Mouse (Mus musculus) brain, embryonic 18.5 days (tissue): ENCODE data around the gene Cacna2d4.
"Not testable (repeated sequence)": the region's sequence is repeated elsewhere in the genome, so short reads cannot be mapped to it uniquely, and the experiment has no call there.

Source experiments
- DNase-seq: peaks from one replicate; pipeline ENCODE4 v3.0.0-alpha.2; 2012; ENCODE audit warnings: low read depth, low spot score

Cacna2d4 gene

DNA sequence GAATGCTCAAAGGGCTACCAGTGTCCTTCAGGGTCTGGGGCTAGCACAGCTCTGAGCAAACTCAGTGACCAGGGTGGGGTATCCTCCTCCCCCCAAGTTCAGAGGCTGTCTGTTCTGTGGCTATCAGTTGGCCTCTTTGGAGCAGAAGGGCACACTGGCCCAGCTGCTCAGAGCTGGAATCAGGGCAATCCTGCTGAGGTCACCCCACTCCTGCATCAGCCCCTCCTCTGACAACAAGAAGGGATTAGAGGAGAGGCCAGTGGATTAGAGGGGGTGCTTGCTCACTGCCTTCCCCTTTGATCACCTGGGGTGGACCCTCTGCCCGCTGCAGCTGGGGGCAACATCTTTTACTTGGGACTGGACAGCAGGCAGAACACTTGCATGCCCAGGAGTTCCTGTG, at the start of gene Cacna2d4:
Cacna2d4 (plus strand) TSS at position 286 of the 400 bp plus-strand sequence.
- no peak for DNase-seq

GRCm38 (mm10) chr6:119186658-119187057, 49.7 kb upstream of the Cacna2d4 start:
- DNase-seq: no peak

DNA sequence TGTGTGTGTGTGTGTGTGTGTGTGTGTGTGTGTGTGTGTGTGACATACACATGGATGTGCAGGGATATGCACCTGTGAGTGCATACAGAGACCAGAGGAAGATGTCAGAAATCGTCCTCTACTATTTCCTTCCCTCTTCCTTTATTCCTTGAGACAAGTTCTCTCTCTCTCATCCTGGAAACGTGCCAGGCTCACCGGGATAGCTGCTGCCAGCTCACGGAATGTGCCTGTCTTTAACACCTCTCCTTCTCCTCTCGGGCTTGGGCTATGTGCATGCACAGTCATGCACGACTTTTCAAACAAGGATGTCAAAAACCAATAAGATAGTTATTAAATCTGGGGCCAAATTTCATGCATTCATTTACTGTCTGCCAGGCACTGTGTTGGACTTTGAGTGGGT, 48.7 kb upstream of the Cacna2d4 start:
- no peak for DNase-seq

DNA sequence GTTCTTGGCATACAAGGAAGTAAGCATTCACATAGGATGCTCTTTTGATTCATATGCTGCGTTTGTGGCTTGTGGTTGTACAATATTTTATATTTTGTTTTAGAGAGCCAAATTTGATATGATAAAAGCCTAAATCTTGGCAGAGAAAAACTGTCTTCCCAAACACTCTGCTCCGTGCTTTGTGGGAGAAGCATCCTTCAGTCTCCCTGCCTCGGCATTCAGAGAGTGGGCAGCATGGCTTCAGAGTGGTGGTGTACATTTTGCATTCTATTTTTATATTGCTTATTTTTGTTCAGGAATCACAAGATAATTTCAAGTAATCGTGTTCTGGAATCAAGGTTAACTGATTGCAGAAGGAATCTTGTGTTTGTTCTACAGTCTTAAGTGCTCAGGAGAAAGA, 44.8 kb upstream of the Cacna2d4 start:
- DNase-seq: no peak

- DNase-seq: no peak
Measured at GRCm38 (mm10) chr6:119193571-119194154, 42.7 kb upstream of the Cacna2d4 start.

DNA sequence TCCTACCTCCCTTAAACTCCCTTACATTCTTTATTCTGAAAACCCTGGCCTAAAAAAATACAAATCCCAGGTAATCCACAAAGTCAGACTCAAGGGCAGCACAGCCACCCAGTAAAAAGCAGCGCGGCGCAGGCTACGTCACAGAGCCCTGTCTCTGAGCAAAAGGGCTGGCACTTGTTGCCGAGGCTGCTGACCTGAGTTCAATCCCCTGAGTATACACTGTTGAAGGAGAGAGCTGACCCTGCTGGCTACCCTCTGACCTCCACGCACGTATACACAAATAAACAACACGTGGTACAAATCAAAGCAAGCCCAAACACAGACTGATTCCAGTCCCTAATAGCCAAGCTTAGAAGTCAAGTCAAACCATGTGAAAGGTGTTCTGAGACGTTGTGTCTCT, 42.2 kb upstream of the Cacna2d4 start:
- DNase-seq: no peak

- DNase-seq: no peak
Measured at GRCm38 (mm10) chr6:119194601-119195000, 41.7 kb upstream of the Cacna2d4 start.

GRCm38 (mm10) chr6:119196382-119197305, 39.7 kb upstream of the Cacna2d4 start, which contains the start of gene Cacna1c:
TSS of gene Cacna1c (minus strand) at chr6:119196418.
- DNase-seq: no peak

GRCm38 (mm10) chr6:119198534-119199273, 37.6 kb upstream of the Cacna2d4 start:
- no peak for DNase-seq

GRCm38 (mm10) chr6:119199274-119199879, 36.9 kb upstream of the Cacna2d4 start:
- DNase-seq: no peak

GRCm38 (mm10) chr6:119200362-119200761, 36.0 kb upstream of the Cacna2d4 start:
- DNase-seq: no peak

DNA sequence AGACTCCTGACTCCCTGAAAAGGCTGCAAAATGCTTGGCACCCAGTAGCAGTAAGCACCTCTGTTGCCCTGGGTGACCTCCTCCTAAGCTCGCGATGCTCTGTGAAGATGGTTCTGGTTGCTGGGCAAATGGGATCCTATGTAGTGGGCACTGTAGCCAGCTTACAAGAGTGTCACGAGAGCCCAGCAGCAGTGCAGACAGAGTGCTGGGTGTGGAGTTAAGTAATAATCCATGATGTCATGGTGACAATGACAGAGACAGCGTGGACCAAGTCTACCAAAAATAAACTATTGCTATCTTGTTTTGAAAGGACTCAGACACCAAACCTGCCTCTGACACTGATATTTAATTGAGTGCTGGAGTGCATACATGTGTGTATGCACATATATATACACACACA, 34.8 kb upstream of the Cacna2d4 start:
- DNase-seq: no peak

DNA sequence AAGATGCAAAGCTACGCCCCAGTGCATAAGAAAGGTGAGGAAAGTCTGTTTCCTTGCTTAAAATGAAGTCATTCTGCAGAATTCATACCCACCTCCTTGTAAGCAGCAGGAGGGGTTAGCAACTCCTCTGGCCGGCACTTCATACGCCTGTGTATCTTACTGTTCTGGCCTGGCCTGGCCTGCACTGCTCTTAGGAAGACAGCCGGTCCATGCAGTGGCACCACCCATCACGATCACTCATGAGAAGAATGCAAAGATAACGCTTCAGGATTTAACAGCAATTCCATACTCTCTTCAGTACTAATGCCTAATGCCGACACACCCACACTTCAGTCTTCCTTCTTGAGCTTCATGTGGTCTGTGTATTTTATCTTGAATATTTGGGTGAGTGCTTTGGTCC, 32.0 kb upstream of the Cacna2d4 start:
- DNase-seq: no peak

GRCm38 (mm10) chr6:119204915-119205314, 31.4 kb upstream of the Cacna2d4 start:
- no peak for DNase-seq

- DNase-seq: not testable (repeated sequence)
Measured at GRCm38 (mm10) chr6:119206006-119206405, 30.3 kb upstream of the Cacna2d4 start.

DNA sequence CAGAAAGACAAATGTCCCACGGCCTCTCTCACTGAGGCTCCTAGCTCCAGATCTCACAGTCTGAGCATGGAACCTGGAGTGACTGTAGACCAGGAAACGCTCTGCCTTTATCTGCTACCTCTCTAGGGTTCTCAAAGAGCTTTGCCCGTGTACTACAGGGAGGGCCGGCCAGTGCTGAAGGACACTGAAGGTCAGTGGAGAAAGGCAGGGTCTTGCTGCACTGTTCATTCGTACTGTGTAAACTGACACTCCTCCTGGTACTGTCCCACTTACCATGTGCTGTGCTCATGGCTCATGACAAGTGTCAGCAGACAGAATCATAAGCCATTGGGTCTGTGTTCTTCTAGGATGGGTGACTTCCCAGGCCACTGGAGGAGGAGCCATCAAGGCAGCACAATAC, 23.0 kb upstream of the Cacna2d4 start:
- no peak for DNase-seq

- no peak for DNase-seq
Measured at GRCm38 (mm10) chr6:119214190-119214589, 22.1 kb upstream of the Cacna2d4 start.

- no peak for DNase-seq
Measured at GRCm38 (mm10) chr6:119215040-119215613, 21.2 kb upstream of the Cacna2d4 start.

DNA sequence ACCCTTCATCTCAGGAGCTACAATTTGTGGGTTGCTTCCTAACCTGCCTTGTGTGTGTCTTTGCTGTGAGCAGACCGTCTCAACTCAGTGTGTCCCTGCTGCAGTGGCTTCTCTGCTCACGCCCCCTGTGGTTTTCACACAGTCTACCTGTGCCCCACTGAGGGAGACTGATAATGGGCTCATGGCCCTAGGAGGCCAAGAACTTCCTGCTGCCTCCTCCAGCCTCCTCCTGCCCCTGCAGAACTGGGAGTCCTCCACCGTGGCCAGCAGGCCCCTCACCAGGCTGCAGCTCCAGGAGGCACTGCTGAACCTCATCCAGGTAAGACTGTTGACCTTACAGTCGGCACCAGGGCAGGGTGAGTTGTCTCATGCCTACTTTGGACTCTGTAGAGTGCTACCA, 18.7 kb upstream of the Cacna2d4 start:
- DNase-seq: no peak

- no peak for DNase-seq
Measured at GRCm38 (mm10) chr6:119218591-119218990, 17.7 kb upstream of the Cacna2d4 start.

GRCm38 (mm10) chr6:119219237-119219870, 17.0 kb upstream of the Cacna2d4 start:
- no peak for DNase-seq
